Comparison of ENCODE assay signal across 19 mouse cellular contexts in the genomic region with DNA sequence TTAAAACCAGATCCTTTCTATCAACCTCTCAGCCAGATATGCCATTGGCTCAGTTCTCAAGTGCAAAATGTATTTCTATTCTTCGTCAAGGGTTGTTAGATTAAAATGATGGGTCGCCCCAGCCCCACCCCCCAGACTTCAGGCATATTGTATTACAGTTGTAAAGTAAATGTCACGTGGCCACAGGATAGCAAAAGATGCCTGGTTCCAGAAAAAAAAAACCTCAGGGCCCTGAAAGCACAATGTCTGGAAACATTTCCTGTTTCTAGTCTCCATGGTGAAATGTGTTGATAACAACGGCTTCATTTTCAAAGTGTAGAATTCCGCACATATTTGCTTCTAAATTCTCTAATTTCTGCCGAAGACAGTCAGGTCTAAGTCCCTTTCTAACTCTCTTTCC. TPM values are rescaled to one million over a fixed set of nuclear protein-coding genes. Genes with fewer than 3 reads are reported as not detected.
DNase-seq lines count a peak whose midpoint lies in the region; ATAC-seq and TF ChIP-seq lines count a peak whose summit lies in the region.
"Had no signal": no experiment of that assay in that cellular context is flagged by ENCODE, and none has a peak within 500 bp of the region (broad histone marks: within the 10 kb centered on the region; RNA-seq: fewer than 3 reads in every experiment).

No protein-coding gene starts in this region.

- no peak for ATAC-seq in kidney, postnatal 0 days (replicated peaks; ENCODE audit: low FRiP score, low read depth)
- peak; percentile 61 for ATAC-seq in intestine, embryonic 15.5 days
- no peak for ATAC-seq in frontal cortex, adult (ENCODE audit: low TSS enrichment)

- TF ChIP-seq EP300 in MEL (IDR thresholded peaks at IDR 0.05; ENCODE audit: low read depth in 1 of 2, low read length in 2 of 2), result no peak

- DNase-seq in heart, adult 11 months, result peak; percentile 45
- DNase-seq in heart, postnatal 14 days, result no peak
- DNase-seq in kidney, postnatal 0 days (ENCODE audit: low spot score), result peak; percentile 79
- no peak for DNase-seq in kidney, postnatal 25 days
- DNase-seq in MEL (ENCODE audit: low read depth, low spot score), result no peak
- DNase-seq in left cerebral cortex, postnatal 10 days (ENCODE audit: extremely low spot score in 1 of 2, low spot score in 2 of 2), result no peak
- DNase-seq: adrenal gland, postnatal 10 days; cerebellum, adult 11-12 months; cerebellum, postnatal 25 days; kidney, postnatal 10 days; midbrain, embryonic 14.5 days; thymus, postnatal 36 days had no signal

- intact Hi-C loops in heart, postnatal 14 days (cut with DNase I), result no loop called here
- intact Hi-C loops in left cerebral cortex, postnatal 10 days (cut with DNase I), result no loop called here

- no peaks in the 10 kb centered on the region for H3K9me3 ChIP-seq in kidney, postnatal 0 days (replicated peaks; ENCODE audit: low read length)
- no peaks in the 10 kb centered on the region for H3K9me3 ChIP-seq in MEL (replicated peaks; ENCODE audit: insufficient read depth, low read length)
- no peaks in the 10 kb centered on the region for H3K9me3 ChIP-seq in intestine, embryonic 15.5 days
- H3K9me3 ChIP-seq: forebrain, embryonic 12.5 days; limb, embryonic 12.5 days; liver, embryonic 15.5 days had no signal

- no peak overlapping the region for H3K27ac ChIP-seq in kidney, postnatal 0 days
- H3K27ac ChIP-seq in MEL (ENCODE audit: control insufficient read depth, low read depth, low read length), result no peak overlapping the region
- no peak overlapping the region for H3K27ac ChIP-seq in intestine, embryonic 15.5 days
- H3K27ac ChIP-seq: forebrain, embryonic 12.5 days; hindbrain, embryonic 10.5 days; left cerebral cortex, adult 2 months; limb, embryonic 12.5 days; liver, embryonic 15.5 days had no signal

- no peak overlapping the region for H3K4me3 ChIP-seq in kidney, postnatal 0 days (replicated peaks; ENCODE audit: low read depth, low read length)
- H3K4me3 ChIP-seq in MEL (ENCODE audit: control insufficient read depth in 1 of 2, insufficient read depth in 1 of 2, low read depth in 2 of 2, low read length in 2 of 2), result no peak overlapping the region
- H3K4me3 ChIP-seq in intestine, embryonic 15.5 days (replicated peaks), result no peak overlapping the region
- H3K4me3 ChIP-seq: forebrain, embryonic 12.5 days; hindbrain, embryonic 10.5 days; left cerebral cortex, adult 2 months; limb, embryonic 12.5 days; liver, embryonic 15.5 days had no signal

- H3K36me3 ChIP-seq in kidney, postnatal 0 days (ENCODE audit: insufficient read depth, low read length), result no peaks in the 10 kb centered on the region
- no peaks in the 10 kb centered on the region for H3K36me3 ChIP-seq in MEL (ENCODE audit: control insufficient read depth in 1 of 2, insufficient read depth in 2 of 2, low read length in 2 of 2)
- no peaks in the 10 kb centered on the region for H3K36me3 ChIP-seq in intestine, embryonic 15.5 days
- H3K36me3 ChIP-seq: forebrain, embryonic 12.5 days; hindbrain, embryonic 10.5 days; limb, embryonic 12.5 days; liver, embryonic 15.5 days had no signal

- H3K27me3 ChIP-seq in kidney, postnatal 0 days (ENCODE audit: insufficient read depth, low read length), result no peaks in the 10 kb centered on the region
- no peaks in the 10 kb centered on the region for H3K27me3 ChIP-seq in MEL (ENCODE audit: control insufficient read depth in 1 of 2, insufficient read depth in 2 of 2, low read length in 2 of 2)
- H3K27me3 ChIP-seq in intestine, embryonic 15.5 days (replicated peaks), result no peaks in the 10 kb centered on the region
- H3K27me3 ChIP-seq: forebrain, embryonic 12.5 days; limb, embryonic 12.5 days; liver, embryonic 15.5 days had no signal

- no peak for TF ChIP-seq POLR2A in MEL (IDR thresholded peaks at IDR 0.05; ENCODE audit: control insufficient read depth in 1 of 2, insufficient read depth in 1 of 2, low read depth in 1 of 2, low read length in 2 of 2, poor library complexity in 1 of 2)

- TF ChIP-seq RAD21 in MEL (IDR thresholded peaks at IDR 0.05; ENCODE audit: low read depth, low read length), result no peak

- 18% methylated on average over 6 of the region's 6 CpGs for WGBS in kidney, postnatal 0 days
- WGBS in intestine, embryonic 15.5 days, result 26% methylated on average over 6 of the region's 6 CpGs

- no peak overlapping the region for H3K9ac ChIP-seq in kidney, postnatal 0 days (ENCODE audit: low read depth, low read length)
- no peak overlapping the region for H3K9ac ChIP-seq in MEL (ENCODE audit: control insufficient read depth, low read depth, low read length, poor library complexity, severe bottlenecking)
- H3K9ac ChIP-seq in intestine, embryonic 15.5 days, result no peak overlapping the region
- H3K9ac ChIP-seq: forebrain, embryonic 12.5 days; limb, embryonic 12.5 days; liver, embryonic 15.5 days had no signal

- TF ChIP-seq CTCF in kidney, postnatal 0 days (IDR thresholded peaks at IDR 0.05; ENCODE audit: low read depth), result no peak
- no peak for TF ChIP-seq CTCF in MEL (IDR thresholded peaks at IDR 0.05 in 2 of 3, conservative IDR thresholded peaks at IDR 0.05 in 1 of 3; ENCODE audit: control insufficient read depth in 1 of 3, insufficient read depth in 1 of 3, low read depth in 2 of 3, low read length in 3 of 3, poor library complexity in 1 of 3, severe bottlenecking in 1 of 3)

- H3K4me2 ChIP-seq in kidney, postnatal 0 days (ENCODE audit: low read length), result no peak overlapping the region
- no peak overlapping the region for H3K4me2 ChIP-seq in intestine, embryonic 15.5 days (replicated peaks)
- H3K4me2 ChIP-seq: forebrain, embryonic 12.5 days; limb, embryonic 12.5 days; liver, embryonic 15.5 days had no signal

- no peaks in the 10 kb centered on the region for H3K79me2 ChIP-seq in MEL (ENCODE audit: control insufficient read depth, insufficient read depth, low read length, poor library complexity)

- no peaks in the 10 kb centered on the region for H3K4me1 ChIP-seq in kidney, postnatal 0 days (replicated peaks; ENCODE audit: insufficient read depth, low read length)
- H3K4me1 ChIP-seq in MEL (ENCODE audit: control insufficient read depth in 1 of 2, insufficient read depth in 2 of 2, low read length in 2 of 2), result no peaks in the 10 kb centered on the region
- H3K4me1 ChIP-seq in intestine, embryonic 15.5 days (replicated peaks), result 0 out of 2 replicates have a peak, but pooled peaks cover 4% of the 10 kb centered on the region
- H3K4me1 ChIP-seq: limb, embryonic 12.5 days; liver, embryonic 15.5 days had no signal

TF ChIP-seq in MEL, 35 proteins besides CTCF, POLR2A, EP300 and RAD21:
- no peak for TF ChIP-seq JUND (IDR thresholded peaks at IDR 0.05; ENCODE audit: low read depth, low read length)
- no peak for TF ChIP-seq UBTF (IDR thresholded peaks at IDR 0.05; ENCODE audit: borderline replicate concordance, insufficient read depth, low read depth, low read length)
- TF ChIP-seq RCOR1 (IDR thresholded peaks at IDR 0.05; ENCODE audit: low read depth, low read length), result no peak
- TF ChIP-seq NRF1 (IDR thresholded peaks at IDR 0.05; ENCODE audit: insufficient read depth, low read depth, low read length, poor library complexity, severe bottlenecking), result no peak
- TF ChIP-seq ZC3H11A (IDR thresholded peaks at IDR 0.05; ENCODE audit: low read depth, low read length), result no peak
- peak; percentile 46; the same call in 1 of the 2 replicates for TF ChIP-seq USF1 (IDR thresholded peaks at IDR 0.05; ENCODE audit: low read depth, low read length)

RNA-seq across cellular contexts. Expression of gene Gtf2a1, which starts 14.3 kb away (rescaled TPM):
- 10 to 100 TPM; 21.5 to 23.8 TPM for total RNA-seq in heart, postnatal 14 days (2021)
- 29.5 and 34.2 TPM in 2 replicates for polyA plus RNA-seq in kidney, postnatal 0 days (2015; fragmentation: Nextera tagmentation; extraction: Ambion mirVana)
- total RNA-seq in MEL (2012; rRNA removed), result 15.3 and 18.8 TPM in 2 replicates
- polyA plus RNA-seq in MEL (2012; ENCODE audit: insufficient read depth in 1 of 2, insufficient read length in 2 of 2, low read depth in 1 of 2, low replicate concordance in 2 of 2, missing spikeins in 1 of 2), result 10 to 100 TPM in 1 of 2 experiments, not detected in 1; 14.3 TPM
- 34.6 and 37.5 TPM in 2 replicates for polyA plus RNA-seq in intestine, embryonic 15.5 days (2015; fragmentation: Nextera tagmentation; extraction: Ambion mirVana)
- 10 to 100 TPM; 49.5 to 52.7 TPM for total RNA-seq in left cerebral cortex, postnatal 10 days (2021)

Comparison
In these comparisons a context has a peak if more than half of its experiments do, and no peak if none do; other contexts are left out.
1. DNase-seq: peak in heart, adult 11 months (single experiment) and kidney, postnatal 0 days (single experiment); none in heart, postnatal 14 days (0 of 2), kidney, postnatal 25 days (0 of 2), MEL (single experiment) and left cerebral cortex, postnatal 10 days (0 of 2).